Mouse (Mus musculus) forebrain, embryonic 11.5 days (tissue): ENCODE results near the gene Orm3. TPM values are rescaled to one million over a fixed set of nuclear protein-coding genes. Genes with fewer than 3 reads are reported as not detected.
A peak's percentile ranks its signal among the peaks of the same experiment; 100 is the strongest.

Experiments used
- ATAC-seq: fragments of 200-750 bp; cut with Nextera tagmentation; replicated peaks from 2 replicates; pipeline ENCODE4 v1.8.0; 2017; ENCODE audit warnings: moderate TSS enrichment; ENCODE audit not compliant: low FRiP score
- DNase-seq: peaks from one replicate; pipeline ENCODE4 v3.0.0-alpha.2; 2017; ENCODE audit warnings: low spot score
- H3K27ac ChIP-seq: fragments of 300-500 bp; sonication (generic); 2 replicates; pipeline ENCODE4 v1.5.1; 2014; ENCODE audit warnings: low read depth, low read length
- H3K27me3 ChIP-seq: fragments of 300-500 bp; sonication (generic); 2 replicates; pipeline ENCODE4 v1.6.1; 2014; ENCODE audit warnings: mild to moderate bottlenecking, low read length, mixed read lengths; ENCODE audit not compliant: control insufficient read depth, insufficient read depth
- H3K36me3 ChIP-seq: fragments of 300-500 bp; sonication (generic); 2 replicates; pipeline ENCODE4 v1.6.1; 2014; ENCODE audit warnings: mild to moderate bottlenecking, low read length, moderate library complexity, mixed read lengths; ENCODE audit not compliant: control insufficient read depth, insufficient read depth
- H3K4me1 ChIP-seq: fragments of 300-500 bp; sonication (generic); replicated peaks from 2 replicates; pipeline ENCODE4 v1.6.1; 2014; ENCODE audit warnings: low read length, mixed read lengths; ENCODE audit not compliant: control insufficient read depth, insufficient read depth
- H3K4me2 ChIP-seq: fragments of 300-500 bp; sonication (generic); 2 replicates; pipeline ENCODE4 v1.6.1; 2014; ENCODE audit warnings: low read depth, mild to moderate bottlenecking, low read length, moderate library complexity, mixed read lengths; ENCODE audit not compliant: severe bottlenecking
- H3K4me3 ChIP-seq: fragments of 300-500 bp; sonication (generic); 2 replicates; pipeline ENCODE4 v1.5.1; 2014; ENCODE audit warnings: low read depth, low read length
- H3K9ac ChIP-seq: fragments of 300-500 bp; sonication (generic); 2 replicates; pipeline ENCODE4 v1.6.1; 2014; ENCODE audit warnings: low read length
- H3K9me3 ChIP-seq: fragments of 300-500 bp; sonication (generic); 2 replicates; pipeline ENCODE4 v1.6.1; 2016; ENCODE audit warnings: low read length, mixed read lengths; ENCODE audit not compliant: control insufficient read depth
- WGBS: fragments of 180-500 bp; shearing (Covaris S2); extraction: QIAGEN DNeasy Blood & Tissue Kit; methylation state at CpG from one replicate; pipeline ENCODE4 v1.1.7; 2014; 5-methylcytosine and 5-hydroxymethylcytosine counted together
- polyA plus RNA-seq: library from polyadenylated mRNA; unstranded; fragments of >200 nt; fragmentation: Nextera tagmentation; extraction: Ambion mirVana; gene quantifications from 2 replicates; pipeline ENCODE4 v1.2.1, GENCODE M21; 2014

The Orm3 gene
- polyA plus RNA-seq, 1 experiment from 2014 or later = not detected

DNA sequence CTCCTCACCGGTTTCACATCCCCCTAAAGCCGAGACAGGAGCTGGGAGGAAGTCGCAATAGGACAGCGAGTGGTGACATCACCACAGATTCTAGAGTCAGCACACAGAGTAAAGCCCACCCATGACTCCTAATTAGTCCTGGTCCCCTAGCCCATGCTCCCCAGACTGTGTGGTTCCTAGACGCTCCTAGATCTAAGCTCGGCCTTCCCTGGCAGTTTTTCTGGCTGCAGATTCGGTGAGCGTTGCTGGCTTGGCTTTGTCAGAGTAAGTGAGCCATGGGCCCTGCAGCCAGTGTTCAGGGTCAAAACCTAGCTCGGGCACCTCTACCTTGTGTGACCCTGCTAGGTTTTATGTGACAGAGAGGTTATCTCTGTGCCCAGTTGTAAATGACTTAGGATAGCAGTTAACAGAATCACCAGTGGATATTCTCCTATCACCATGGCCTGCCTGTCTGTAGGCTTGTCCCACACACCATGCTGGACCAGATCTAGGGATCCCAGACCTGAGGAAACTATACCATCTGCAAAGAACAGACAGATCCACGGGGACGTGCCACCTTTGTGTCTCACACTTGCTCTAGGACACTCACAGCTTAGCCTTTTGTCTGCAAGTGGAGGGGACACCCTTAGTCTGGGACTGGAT lies 34.0 kb downstream of the Orm3 start:
- Histone ChIP-seq H3K9me3 (no peaks in the 10 kb centered on the region), H3K27ac (peak overlapping the region; percentile 60; the same call in 1 of the 2 replicates), H3K36me3 (no peaks in the 10 kb centered on the region; the same call in 1 of the 2 replicates), H3K9ac (no peak overlapping the region), H3K4me2 (no peak overlapping the region), H3K4me1 (peaks cover 18% of the 10 kb centered on the region), H3K4me3 (no peak overlapping the region), H3K27me3 (no peaks in the 10 kb centered on the region)
- ATAC-seq = peak; percentile 74
- DNase-seq = no peak
- 40% methylated on average over 11 of the region's 11 CpGs for WGBS

DNA sequence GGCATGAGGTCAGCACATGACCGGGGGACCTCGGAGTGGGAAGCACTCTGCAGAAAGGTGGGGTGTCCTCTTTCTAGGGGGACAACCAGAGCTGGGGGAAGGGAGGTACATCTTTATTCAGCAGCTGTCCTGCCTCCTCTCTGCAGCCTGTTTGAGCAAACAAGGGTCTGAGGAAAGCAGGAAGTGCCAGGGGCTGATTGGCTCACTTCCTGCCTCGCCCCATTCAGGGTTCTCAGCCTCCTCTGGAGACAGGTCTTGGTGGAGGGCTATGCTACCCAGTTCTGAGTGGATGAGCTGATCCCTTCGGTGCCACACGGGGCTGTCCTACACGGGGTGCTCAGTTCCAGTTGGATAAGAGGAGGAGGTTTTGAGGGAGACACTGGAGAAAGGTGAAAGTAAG lies 35.4 kb downstream of the Orm3 start:
- ATAC-seq (no peak), DNase-seq (no peak)
- H3K4me2 ChIP-seq = no peak overlapping the region
- H3K4me3 ChIP-seq = no peak overlapping the region
- no peaks in the 10 kb centered on the region; the same call in 1 of the 2 replicates for H3K36me3 ChIP-seq
- H3K27ac ChIP-seq = no peak overlapping the region
- H3K27me3 ChIP-seq = no peaks in the 10 kb centered on the region
- peaks cover 18% of the 10 kb centered on the region for H3K4me1 ChIP-seq
- no peaks in the 10 kb centered on the region for H3K9me3 ChIP-seq
- H3K9ac ChIP-seq = no peak overlapping the region
- WGBS = 92% methylated on average over 6 of the region's 6 CpGs

DNA sequence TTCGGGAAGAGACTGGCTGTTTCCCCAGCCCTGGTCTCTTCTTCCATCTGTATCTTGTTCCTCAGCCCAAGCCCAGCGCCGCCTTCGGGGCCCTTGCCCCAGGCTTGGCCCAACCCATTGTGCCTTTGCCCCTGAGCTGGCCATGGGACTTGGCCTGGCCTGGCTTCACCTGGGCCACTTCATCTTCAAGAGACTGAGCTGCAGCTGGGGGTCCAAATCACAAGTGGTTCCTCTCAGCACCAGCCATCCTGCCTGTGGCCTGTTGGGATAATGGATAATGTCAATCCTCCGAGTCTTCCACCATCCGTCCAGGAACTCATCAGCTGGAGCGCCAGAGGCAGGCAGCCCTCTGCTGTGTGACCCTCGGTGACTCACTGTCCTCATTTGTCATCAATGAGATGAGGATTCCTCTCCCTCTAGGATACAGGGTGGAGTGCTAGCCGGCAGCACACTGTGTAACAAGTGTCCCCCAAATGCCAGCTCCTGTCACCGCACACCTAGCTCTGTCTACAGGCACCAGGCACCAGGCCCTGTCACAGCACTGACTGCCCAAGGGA lies 42.1 kb downstream of the Orm3 start:
- DNase-seq (no peak), ATAC-seq (no peak)
- Histone ChIP-seq H3K27ac (no peak overlapping the region), H3K27me3 (no peaks in the 10 kb centered on the region), H3K4me3 (no peak overlapping the region), H3K9me3 (no peaks in the 10 kb centered on the region), H3K36me3 (no peaks in the 10 kb centered on the region; the same call in 1 of the 2 replicates), H3K9ac (no peak overlapping the region), H3K4me2 (no peak overlapping the region), H3K4me1 (peaks cover 2% of the 10 kb centered on the region; the same call in 1 of the 2 replicates)
- WGBS = 90% methylated on average over 10 of the region's 10 CpGs

DNA sequence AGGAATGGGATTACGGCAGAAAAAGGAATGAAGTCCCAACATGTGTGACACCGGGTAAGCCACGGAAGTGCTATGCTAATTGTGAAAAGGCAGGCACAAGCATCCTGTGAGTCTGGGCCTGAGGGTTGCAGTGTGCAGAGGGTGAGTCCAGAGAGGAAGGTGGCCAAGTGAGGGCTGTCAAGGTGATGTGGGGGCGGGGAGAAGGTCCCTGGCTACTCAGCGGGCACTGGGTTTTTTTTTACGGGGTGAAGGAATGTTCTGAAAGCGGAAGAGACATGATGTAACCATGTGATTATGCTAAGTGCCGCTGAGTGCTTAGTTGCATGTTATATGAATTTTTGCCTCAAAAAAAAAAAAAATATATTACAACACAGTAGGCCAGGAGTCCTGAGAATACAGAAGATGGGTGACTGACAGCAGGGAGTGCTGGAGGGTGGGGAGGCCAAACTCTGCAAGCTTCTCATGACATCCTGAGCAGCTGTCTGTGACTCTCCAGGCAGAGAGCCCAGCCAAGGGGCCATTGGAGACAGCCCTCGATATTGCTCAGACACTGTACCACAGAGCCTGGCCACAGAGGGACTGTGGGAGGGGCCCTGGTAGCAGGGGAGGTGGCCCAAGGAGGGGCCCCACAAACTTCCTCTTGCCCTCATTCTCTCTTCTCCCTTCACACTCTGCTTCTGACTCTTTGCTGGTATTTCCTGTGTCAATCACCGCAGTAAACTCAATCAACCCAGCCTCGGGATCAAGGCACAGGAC lies 43.1 kb downstream of the Orm3 start:
- H3K4me2 ChIP-seq = no peak overlapping the region
- ATAC-seq = no peak
- no peak overlapping the region for H3K9ac ChIP-seq
- WGBS = 79% methylated on average over 11 of the region's 11 CpGs
- no peak overlapping the region for H3K27ac ChIP-seq
- no peaks in the 10 kb centered on the region for H3K9me3 ChIP-seq
- no peaks in the 10 kb centered on the region; the same call in 1 of the 2 replicates for H3K36me3 ChIP-seq
- DNase-seq = no peak
- peaks cover 7% of the 10 kb centered on the region; the same call in 1 of the 2 replicates for H3K4me1 ChIP-seq
- no peaks in the 10 kb centered on the region for H3K27me3 ChIP-seq
- H3K4me3 ChIP-seq = no peak overlapping the region

DNA sequence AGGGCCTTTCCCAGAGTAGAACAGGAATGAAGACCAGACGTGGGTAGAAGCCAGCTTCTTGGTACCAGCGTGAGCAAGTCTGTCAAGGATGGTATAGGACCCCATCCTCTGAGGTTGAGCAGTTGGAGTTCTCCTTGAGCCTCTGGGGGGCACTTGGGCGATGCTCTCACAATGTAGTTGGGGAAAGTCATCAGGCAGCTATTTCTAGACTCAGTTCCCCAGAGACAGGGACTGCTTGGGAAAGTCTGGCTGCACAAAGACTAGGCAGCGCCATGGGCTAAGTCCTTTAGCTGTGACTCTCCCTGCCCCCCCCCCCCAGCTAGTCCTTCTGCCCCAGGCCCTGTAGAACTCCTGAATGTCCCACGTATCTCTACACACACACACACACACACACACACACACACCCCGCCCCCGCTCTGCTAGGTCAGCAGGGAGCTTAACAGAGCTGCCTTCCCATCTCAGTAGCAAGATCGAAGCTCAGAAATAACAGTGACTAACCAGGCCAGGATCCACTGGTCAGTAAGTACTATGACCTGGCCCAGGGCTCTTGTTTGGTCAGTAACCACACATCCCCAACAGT lies 43.8 kb downstream of the Orm3 start:
- ATAC-seq = no peak
- Histone ChIP-seq H3K36me3 (no peaks in the 10 kb centered on the region; the same call in 1 of the 2 replicates), H3K4me3 (no peak overlapping the region), H3K27me3 (no peaks in the 10 kb centered on the region), H3K27ac (no peak overlapping the region), H3K4me2 (no peak overlapping the region), H3K9ac (no peak overlapping the region), H3K9me3 (no peaks in the 10 kb centered on the region), H3K4me1 (peaks cover 9% of the 10 kb centered on the region; the same call in 1 of the 2 replicates)
- 74% methylated on average over 8 of the region's 8 CpGs for WGBS
- no peak for DNase-seq

DNA sequence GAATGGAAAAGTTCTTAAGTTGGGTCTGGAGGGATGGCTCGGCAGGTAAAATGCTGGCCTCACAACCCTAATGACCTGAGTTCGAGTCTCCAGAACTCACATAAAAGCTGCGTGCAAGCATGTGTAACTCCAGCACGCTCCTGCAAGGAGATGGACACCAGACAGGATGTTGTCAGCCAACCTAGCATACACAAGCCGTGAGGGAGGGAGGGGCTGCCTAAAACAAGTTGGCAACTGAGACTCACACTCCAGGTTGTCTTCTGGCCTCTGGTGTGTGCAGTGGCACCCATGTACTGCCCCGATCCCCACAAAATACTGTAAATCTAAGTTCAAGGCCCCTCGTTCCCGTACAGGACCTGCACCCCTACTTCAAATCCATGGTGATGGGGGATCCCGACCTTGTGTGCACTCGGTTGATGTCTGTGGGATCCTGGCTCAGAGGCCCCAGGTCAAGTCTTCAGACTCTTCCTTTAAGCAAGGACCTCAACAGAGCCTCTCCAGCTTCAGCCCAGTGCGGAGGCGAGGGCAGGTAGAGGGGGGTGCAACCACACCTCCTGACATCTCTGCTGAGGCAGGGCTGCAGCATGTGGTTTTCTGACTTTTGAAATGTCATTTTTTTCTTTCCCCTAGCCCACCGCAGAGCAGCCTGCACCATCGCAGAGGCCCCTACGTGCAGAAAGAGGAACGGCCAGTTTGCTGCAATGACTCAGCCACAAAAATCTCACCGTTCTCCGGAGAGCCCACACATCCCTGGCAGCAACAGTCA lies 44.8 kb downstream of the Orm3 start:
- H3K9ac ChIP-seq = no peak overlapping the region
- no peaks in the 10 kb centered on the region for H3K36me3 ChIP-seq
- H3K4me2 ChIP-seq = no peak overlapping the region
- H3K4me1 ChIP-seq = peaks cover 9% of the 10 kb centered on the region; the same call in 1 of the 2 replicates
- no peaks in the 10 kb centered on the region for H3K27me3 ChIP-seq
- no peak overlapping the region for H3K27ac ChIP-seq
- WGBS = 93% methylated on average over 18 of the region's 18 CpGs
- H3K4me3 ChIP-seq = no peak overlapping the region
- DNase-seq (no peak), ATAC-seq (no peak)
- H3K9me3 ChIP-seq = no peaks in the 10 kb centered on the region

DNA sequence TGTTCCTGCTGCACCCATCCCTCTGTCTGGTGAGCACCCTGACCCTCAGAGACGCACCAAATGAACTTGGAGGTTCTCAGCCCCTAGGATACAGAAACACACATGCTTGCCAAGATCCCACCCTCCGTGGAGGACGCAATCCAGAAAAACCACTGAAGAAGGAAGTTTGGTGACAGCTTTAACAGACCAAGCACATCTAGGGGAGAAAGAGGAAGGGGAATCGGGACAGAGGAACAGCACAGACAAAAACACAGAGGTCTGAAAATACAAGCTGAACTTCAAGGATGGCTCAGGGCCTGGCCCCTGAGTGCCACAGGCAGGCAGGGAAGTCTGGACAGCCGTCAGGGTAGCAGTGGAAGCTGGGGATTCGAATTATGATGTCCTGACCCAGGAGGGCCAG lies 45.7 kb downstream of the Orm3 start:
- no peak overlapping the region for H3K27ac ChIP-seq
- no peak overlapping the region for H3K4me2 ChIP-seq
- no peak overlapping the region for H3K9ac ChIP-seq
- 83% methylated on average over 6 of the region's 6 CpGs for WGBS
- no peak overlapping the region for H3K4me3 ChIP-seq
- no peaks in the 10 kb centered on the region for H3K27me3 ChIP-seq
- ATAC-seq (no peak), DNase-seq (no peak)
- no peaks in the 10 kb centered on the region for H3K36me3 ChIP-seq
- H3K4me1 ChIP-seq = peaks cover 9% of the 10 kb centered on the region; the same call in 1 of the 2 replicates
- H3K9me3 ChIP-seq = no peaks in the 10 kb centered on the region

DNA sequence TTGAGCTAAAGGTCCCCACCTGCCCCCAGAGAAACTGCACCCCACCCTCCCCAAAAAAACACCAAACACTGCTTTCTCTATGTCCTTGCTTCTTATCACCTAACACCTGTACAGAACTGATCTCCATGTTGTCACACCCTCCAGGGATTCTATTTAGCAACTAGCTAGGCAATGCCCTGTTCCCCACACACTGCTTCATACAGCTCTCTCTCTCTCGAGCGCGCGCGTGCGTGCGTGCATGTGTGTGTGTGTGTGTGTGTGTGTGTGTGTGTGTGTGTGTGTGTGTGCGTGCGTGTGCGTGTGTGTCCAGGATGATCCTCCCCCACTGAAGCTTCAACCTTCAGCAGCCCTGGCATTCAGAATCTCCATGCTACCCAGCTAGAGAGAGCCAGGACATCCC lies 46.1 kb downstream of the Orm3 start:
- peak overlapping the region; percentile 20; the same call in 1 of the 2 replicates for H3K4me3 ChIP-seq
- ATAC-seq (no peak), DNase-seq (no peak)
- peaks cover 9% of the 10 kb centered on the region; the same call in 1 of the 2 replicates for H3K4me1 ChIP-seq
- no peak overlapping the region for H3K27ac ChIP-seq
- 91% methylated on average over 9 of the region's 10 CpGs for WGBS
- no peaks in the 10 kb centered on the region for H3K27me3 ChIP-seq
- no peaks in the 10 kb centered on the region for H3K9me3 ChIP-seq
- no peaks in the 10 kb centered on the region for H3K36me3 ChIP-seq
- H3K4me2 ChIP-seq = no peak overlapping the region
- H3K9ac ChIP-seq = no peak overlapping the region
